Mouse (Mus musculus) thymus, postnatal 25 days (tissue): ENCODE results near the gene Thrap3.
A peak's percentile ranks its signal among the peaks of the same experiment; 100 is the strongest.

Experiments used
- DNase-seq: peaks from one replicate; pipeline ENCODE4 v3.0.0; 2022

Thrap3 gene

GRCm38 (mm10) chr4:126163067-126163659, 39.4 kb downstream of the Thrap3 start, which contains the start of gene Sh3d21:
Sh3d21 (minus strand) TSS chr4:126163491.
- peak; percentile 28 for DNase-seq

GRCm38 (mm10) chr4:126162544-126163066, 40.0 kb downstream of the Thrap3 start:
- peak; percentile 87 for DNase-seq

- no peak for DNase-seq
Measured at GRCm38 (mm10) chr4:126161986-126162385, 40.6 kb downstream of the Thrap3 start.

- no peak for DNase-seq
Measured at GRCm38 (mm10) chr4:126161456-126161855, 41.1 kb downstream of the Thrap3 start.

GRCm38 (mm10) chr4:126160981-126161380, 41.6 kb downstream of the Thrap3 start:
- DNase-seq = no peak

GRCm38 (mm10) chr4:126159455-126159854, 43.1 kb downstream of the Thrap3 start:
- DNase-seq = no peak

GRCm38 (mm10) chr4:126157562-126157961, 45.0 kb downstream of the Thrap3 start:
- peak; percentile 41 for DNase-seq

GRCm38 (mm10) chr4:126156617-126157016, 45.9 kb downstream of the Thrap3 start:
- peak; percentile 31 for DNase-seq

GRCm38 (mm10) chr4:126155869-126156268, 46.7 kb downstream of the Thrap3 start:
- no peak for DNase-seq

GRCm38 (mm10) chr4:126155183-126155582, 47.4 kb downstream of the Thrap3 start:
- DNase-seq = no peak

- no peak for DNase-seq
Measured at GRCm38 (mm10) chr4:126152864-126153263, 49.7 kb downstream of the Thrap3 start.

- no peak for DNase-seq
Measured at GRCm38 (mm10) chr4:126151701-126152440, 50.7 kb downstream of the Thrap3 start.

- no peak for DNase-seq
Measured at GRCm38 (mm10) chr4:126150949-126151320, 51.6 kb downstream of the Thrap3 start.

- DNase-seq = no peak
Measured at GRCm38 (mm10) chr4:126150297-126150948, 52.1 kb downstream of the Thrap3 start.

- DNase-seq = no peak
Measured at GRCm38 (mm10) chr4:126149798-126150197, 52.8 kb downstream of the Thrap3 start.

- no peak for DNase-seq
Measured at GRCm38 (mm10) chr4:126149041-126149676, 53.4 kb downstream of the Thrap3 start.

- peak; percentile 81 for DNase-seq
Measured at GRCm38 (mm10) chr4:126148161-126148961, 54.2 kb downstream of the Thrap3 start.

GRCm38 (mm10) chr4:126147533-126148160, 54.9 kb downstream of the Thrap3 start, which contains the start of gene Eva1b:
Eva1b (plus strand) TSS chr4:126147744.
- DNase-seq = no peak

- no peak for DNase-seq
Measured at GRCm38 (mm10) chr4:126146974-126147532, 55.5 kb downstream of the Thrap3 start.

GRCm38 (mm10) chr4:126145396-126145795, 57.2 kb downstream of the Thrap3 start:
- DNase-seq = no peak

- DNase-seq = no peak
Measured at GRCm38 (mm10) chr4:126141021-126141420, 61.5 kb downstream of the Thrap3 start.
